Mouse (Mus musculus) regulatory T cell (primary cell): Measurements from ENCODE around the gene Grik4.

Experiments used
- in situ Hi-C: fragments of 300-600 bp; cut with MboI, MseI; formaldehyde crosslinking; loops from one replicate; pipeline ENCODE4 v1.15.1; 2025; ENCODE audit warnings: high pct_unique_total_duplicates

Gene Grik4

DNA sequence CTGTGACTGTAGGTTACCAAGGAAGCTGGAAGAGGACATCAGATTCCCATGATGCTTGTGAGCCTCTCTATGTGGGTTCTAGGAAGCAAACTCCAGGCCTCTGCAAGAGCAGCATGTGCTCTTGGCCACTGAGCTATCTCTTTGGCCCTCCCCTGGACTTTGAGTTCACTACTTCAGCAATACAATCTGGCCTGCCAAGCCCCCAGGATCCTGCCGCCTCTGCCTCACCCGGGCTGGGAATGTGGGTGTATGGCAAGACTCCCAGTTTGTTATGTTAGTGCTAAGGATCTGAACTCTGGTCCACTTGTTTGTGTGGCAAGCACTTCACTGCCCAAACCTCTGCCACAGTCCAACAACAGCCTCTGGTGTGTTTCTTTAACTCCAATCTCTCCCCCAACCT, 193.1 kb downstream of the Grik4 start:
- in situ Hi-C loops = no loop called here

DNA sequence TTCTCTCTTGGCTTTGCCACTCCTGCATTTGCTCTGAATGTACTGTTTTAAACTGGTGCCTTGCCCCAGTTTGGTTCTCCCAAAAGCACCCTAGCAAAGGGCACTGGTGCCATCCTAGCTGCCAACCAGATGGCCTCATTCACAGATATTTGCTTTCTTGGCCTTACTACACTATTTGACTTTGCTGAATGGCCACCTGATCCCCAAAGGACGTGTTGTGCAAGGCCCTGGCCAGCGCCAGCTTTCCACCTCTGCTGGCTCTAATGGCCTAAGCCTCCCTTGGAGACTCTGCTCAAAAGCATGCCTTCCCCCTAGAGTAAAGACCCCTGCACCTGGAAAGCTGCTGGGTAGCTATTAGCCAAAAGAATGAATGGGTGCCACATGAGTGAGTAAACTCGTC, 194.1 kb downstream of the Grik4 start:
- in situ Hi-C loops = no loop called here

DNA sequence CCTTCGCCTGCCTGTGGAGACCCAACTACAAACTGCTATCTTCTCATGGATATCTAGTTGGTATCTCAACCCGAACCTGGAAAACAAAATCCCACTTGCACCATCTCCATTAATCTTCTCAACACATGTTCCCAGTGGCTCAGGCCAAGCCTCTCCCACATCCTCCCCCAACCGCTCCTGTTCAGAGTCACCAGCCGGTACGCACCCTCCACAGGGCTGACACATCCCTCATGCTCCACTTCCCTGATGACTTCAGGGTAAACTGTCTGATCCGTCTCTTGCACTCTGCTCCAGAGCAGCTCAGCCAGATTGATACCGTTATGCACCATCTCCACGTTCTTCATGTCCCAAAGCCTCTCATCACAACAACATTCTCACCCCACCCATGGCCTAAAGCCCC, 198.3 kb downstream of the Grik4 start:
- in situ Hi-C loops = no loop called here

DNA sequence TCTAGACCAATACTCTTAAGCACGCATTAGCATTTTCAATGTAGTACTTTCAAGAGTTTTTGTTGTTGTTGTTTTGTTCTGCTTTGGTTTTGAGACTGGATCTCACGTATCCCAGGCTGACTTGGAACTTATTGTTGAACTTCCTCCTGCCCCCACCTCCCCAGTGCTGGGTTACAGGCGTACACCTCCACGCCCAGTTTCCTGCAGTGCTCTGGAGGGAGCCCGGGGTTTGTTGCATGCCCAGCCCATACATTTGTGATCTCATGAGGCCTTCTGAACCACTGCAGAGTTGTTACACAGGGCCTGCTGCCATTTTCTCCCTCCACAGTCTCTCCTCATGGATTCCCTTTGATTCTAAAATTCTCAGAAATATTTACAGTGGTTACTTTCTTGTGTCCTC, 201.9 kb downstream of the Grik4 start:
- in situ Hi-C loops = no loop called here

DNA sequence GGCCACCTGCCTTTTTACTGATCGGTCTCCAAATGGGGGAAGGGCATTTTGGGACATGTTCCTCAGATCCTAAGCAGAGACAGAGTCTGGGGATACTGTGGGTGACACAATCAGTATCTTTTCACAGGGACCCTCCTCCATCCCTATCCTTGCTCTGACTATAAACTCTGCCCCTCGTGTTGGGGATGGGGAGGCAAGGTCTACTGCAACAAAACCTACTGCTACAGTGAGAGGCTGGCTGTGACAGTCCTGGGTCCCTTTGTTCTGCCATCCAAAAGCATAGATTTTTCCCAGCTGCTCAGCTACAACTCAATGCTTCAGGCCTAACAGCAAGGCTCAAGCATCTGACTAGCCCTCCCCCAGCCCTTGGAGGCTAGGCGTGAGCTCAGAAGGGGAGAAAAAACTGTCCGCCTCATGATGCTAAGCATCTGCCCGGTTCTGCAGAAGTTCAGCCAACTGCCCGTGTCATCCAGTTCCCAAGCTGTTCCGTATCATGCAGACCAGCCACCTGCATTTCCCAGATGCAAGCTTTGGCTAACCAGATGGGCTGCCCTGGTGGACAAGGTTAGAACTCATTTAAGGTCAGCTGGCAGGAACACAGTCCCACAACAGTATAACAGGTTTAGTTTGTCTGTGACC, 207.5 kb downstream of the Grik4 start:
- in situ Hi-C loops = no loop called here

DNA sequence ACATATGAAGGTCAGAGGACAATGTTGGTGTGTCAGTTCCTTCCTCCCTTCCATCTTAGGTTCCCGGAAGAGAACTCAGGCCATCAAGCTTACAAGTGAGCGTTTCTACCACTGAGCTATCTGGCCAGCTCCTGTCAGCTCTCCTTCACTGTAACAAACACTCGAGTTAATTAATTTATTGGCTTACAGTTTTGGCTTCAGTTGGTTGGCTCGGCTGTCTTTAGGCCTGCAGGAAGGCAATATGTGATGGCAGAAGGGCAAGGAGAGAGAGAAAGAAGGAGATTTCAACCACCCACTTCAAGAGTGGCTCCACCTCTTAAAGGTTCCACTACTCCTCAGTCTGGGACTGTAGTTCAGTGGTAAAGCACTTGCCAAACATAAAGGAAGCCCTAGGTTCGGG, 209.2 kb downstream of the Grik4 start:
- in situ Hi-C loops = no loop called here

DNA sequence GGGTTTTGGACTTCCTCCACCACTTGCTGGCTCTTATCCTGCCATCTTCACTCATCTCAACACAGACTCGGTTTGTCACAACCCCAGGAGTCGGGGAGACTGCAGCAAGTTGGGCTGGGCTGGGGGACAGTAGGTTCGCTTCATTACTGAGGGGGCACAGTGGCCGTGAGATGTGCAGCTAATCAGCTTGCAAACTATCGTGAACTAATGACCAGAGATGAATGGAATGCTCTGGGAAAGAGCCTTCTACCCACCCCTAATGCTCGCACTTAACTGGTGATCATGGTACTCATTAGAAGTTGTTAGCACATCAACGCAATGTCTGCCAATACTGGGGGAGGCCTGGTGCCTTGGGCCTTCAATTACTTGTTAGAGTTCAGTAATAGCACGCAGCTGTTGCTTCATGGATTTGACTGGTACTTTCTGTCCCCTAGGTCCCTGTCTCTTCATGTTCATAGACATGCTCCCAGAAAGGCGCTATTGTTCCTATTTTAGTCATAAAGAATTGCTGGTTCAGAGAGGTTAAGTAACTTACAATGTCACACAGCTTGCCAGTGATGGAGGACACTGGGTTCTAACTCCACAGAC, 211.5 kb downstream of the Grik4 start:
- in situ Hi-C loops = no loop called here

DNA sequence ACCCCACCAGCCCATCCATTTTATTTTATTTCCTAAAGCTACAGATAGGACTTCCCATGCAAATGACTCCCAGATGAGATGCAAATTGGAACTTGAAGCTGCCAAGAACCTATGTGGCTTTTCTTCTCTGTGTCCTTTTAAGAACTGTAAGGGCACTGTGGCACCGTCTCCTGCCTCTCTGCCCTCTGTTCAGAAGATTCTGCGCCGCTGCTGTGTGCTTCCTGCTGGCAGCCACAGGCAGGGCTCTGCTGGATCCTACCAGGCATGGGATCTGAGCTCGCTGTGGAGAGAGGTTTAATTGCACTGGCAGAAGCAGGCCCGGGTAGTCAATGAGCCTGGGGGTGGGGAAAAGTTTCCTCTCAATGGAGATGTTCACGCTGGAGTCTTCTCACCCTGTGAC, 215.8 kb downstream of the Grik4 start:
- in situ Hi-C loops = no loop called here

DNA sequence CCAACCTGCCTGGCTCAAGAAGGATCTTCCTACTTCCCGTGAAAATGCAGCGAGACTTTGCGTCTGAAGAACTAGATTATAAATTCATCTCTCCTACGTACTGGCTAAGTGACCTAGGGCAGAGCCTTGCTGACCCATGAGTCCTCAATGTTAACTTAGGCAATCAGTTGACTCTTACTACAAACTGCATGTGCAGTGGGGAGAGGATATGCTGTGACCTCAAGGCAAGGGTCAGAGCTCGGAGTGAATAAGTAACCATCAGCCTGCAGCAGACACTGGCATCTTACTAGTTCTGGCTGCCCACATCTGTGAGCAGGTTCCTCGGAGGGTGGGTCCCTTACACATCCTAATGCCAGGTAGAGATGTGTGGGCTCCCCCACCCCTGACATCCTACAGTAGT, 216.6 kb downstream of the Grik4 start:
- in situ Hi-C loops = no loop called here

DNA sequence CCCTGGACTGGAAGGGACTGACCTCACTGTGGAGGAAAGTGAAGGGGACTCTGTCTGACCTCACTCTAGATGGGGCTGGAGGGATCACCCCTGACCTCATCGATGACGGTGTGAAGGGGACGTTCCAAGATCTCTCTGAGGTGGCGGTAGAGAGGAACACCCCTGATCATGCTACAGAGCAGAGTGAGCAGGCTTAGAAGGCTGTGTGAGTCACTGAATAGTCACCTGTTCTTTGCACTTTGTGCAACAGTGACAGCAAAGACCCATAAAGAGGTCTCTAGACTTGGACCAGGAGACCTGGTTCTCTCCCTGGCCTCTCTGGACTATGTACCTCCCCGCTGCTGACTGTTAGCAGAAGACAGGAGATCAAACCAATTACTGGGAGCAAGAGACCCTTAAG, 217.1 kb downstream of the Grik4 start:
- in situ Hi-C loops = no loop called here

DNA sequence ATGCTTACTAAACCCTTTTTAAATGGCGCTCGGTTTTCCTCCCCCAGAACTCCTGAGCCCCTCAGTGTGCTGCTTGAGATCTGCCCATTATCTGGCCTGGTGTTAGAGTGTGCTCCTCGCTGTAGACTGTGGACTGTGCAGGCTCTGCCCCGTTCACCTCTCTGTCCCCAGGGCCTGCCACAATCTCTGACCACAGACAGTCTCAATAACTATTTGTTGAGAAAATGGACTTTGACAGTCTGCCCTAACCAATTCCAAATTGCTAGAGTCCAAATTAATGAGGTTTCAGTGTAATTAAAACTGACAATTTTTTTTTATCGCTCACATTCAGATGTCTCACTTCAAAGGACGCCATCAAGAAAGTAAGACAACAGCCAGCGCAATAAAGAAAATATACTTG, 220.2 kb downstream of the Grik4 start:
- in situ Hi-C loops = no loop called here

DNA sequence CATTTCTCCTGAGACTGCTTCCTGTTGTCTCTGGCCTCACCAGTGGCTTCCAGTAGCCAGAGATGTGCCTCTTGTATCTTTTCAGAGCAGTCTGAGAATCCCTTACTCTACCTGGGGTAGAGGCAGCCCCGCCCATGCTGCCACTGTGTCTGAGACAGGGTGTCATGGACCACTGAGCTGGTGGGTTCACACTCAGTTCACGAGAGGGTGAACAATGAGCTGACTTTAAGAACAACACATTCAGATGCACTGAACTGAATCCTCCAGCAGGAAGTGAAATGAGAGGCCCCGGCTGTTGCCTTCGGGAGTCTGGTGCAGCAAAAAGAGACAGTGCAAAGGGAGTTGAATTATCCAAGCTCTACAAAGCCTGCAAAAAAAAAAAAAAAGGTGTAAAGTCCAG, 221.8 kb downstream of the Grik4 start:
- in situ Hi-C loops = no loop called here

DNA sequence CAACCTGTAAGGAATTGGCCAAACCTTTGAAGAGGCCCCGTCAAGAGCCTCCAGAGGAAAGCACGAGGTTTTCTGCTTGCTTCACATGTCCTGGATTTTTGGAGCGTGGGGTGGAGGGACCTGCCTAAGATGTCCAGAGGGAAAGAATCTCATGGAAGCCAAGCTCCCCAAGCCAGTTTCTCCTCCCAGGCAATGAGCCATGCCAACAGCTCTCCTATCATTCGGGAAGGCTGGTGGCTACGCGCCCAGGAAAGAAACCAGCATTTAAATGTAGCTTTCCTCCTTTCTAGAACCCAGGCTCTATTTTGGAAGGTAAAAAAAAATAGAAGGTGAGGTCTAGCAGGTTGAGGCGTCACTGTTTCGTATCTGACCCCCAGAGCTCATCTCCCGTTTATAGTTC, 222.6 kb downstream of the Grik4 start:
- in situ Hi-C loops = no loop called here

DNA sequence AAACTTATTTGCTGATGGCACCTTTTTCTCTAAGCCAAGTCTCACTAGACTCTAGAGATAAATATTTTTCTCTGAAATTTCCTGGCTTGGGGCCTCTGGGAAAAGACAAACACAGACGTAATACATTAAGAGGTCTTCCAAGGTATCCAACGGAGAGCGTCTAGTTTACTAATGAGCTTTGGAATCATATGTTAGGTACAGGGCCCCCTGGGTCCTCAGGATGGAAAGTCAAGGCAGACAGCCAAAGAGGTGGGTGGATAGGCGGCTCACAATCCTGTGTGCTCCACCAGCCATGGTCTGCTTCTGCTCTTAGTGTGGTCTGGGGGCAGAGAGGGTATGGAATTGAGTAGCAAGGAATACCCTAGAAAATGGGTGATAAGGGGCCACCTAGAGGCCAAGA, 223.1 kb downstream of the Grik4 start:
- in situ Hi-C loops = no loop called here

DNA sequence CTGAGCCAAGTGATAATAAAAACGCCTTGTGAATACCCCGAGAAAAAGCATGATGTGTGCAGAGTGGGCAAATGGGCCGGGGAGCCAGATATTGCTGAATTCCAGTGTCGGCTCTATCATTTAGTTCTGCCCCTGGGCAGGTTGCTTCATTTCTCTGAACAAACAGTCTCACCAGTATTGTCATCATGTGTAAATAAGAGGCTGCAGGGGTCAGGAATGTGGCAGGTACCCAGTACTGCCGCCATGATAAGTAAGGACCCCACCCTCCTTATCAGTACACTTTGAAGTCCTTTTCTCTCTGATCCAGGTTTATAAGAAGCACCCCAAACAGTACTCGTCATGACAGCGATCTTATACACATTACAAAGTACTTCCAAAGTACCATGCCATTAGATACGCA, 230.4 kb downstream of the Grik4 start:
- in situ Hi-C loops = no loop called here

DNA sequence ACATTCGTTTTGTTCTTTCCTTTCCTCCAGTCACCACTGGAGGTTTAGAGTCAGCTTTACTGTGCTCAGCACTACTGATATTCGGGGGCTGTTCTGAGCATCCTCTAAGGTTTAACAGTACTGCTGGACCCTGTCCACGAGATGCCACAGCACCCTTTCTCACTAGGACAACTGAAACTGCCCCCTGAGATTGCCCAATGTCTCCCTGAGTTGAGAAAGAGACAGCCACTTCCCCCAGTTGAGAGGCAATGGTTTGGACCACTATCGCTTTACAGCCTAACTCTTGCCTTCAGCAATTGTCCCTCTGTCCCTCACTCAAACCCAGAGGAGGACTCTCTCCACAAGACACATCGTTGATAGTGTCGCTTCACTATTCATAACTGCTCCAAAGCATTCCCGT, 238.4 kb downstream of the Grik4 start:
- in situ Hi-C loops = no loop called here

DNA sequence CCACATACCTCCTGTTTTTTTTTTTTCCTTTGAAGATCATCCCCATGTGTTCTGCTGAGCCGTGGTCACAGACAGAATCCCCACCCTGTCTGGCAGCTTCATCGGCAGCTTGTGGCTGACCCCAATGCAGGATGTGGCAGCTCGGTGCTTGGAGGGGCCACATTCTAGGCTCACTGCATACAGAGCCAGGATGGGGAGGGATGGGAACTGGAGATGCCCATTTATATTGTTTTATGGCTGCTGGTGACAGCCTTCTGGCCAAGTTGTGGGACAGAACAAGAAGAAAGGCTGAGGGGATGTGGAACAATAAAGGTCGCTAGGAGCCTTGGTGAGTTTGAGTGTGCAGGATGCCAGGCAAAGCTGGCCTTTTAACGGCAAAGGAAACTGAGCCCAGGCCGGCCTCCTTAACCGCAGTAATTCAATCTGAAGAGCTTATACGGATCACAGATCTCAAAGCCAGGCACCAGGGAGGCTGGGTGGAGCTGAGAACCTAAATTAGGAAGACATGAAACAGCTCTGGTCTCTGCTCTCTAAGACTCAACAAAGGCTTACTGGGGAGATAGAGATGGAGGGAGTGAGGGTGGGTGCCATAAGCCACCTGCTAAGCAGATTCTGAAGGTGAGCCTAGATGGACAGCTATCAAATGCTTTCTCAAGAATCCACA, 241.0 kb downstream of the Grik4 start:
- in situ Hi-C loops = no loop called here

DNA sequence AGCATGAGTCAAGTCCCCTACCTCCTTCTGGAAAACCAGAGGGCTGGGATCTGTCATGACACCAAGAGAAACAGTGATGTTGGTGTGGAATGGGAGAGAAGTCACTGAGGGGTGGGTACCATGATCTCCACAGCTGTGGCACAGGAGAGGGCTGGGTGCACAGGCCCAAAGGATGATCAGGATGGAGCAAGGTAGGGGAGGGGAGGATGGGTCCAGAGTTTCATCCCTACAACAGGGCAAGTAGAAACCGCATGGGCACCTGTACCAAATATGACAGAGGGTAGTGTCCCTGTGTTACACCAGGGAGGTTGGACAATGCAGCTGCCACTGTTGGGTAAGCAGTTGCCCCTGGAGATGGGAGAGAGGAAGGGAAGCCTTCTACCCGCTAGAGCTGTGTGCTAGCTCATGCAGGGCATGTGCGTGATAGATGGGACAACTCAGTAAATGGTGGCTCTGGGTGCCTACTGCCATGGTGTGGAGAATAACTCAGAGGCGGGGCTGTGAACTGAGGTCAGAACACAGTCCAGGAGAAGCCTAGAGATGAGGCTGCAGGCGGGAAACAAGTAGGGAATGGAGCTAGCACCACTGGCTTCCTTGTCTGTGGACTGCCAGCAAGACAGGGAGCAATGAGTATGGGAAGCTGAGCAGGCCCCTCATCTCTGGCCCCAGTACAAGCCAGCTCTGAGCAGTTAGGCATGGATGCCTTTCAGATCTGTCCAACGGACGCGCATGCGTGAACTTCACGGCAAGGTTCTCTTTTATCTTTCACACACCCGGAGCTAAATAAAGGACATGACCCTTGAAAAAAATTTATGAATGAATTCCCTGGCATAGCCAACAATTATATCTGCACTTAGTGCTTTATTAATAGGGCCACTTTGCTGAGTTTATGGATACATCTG, 241.8 kb downstream of the Grik4 start:
- in situ Hi-C loops = no loop called here

DNA sequence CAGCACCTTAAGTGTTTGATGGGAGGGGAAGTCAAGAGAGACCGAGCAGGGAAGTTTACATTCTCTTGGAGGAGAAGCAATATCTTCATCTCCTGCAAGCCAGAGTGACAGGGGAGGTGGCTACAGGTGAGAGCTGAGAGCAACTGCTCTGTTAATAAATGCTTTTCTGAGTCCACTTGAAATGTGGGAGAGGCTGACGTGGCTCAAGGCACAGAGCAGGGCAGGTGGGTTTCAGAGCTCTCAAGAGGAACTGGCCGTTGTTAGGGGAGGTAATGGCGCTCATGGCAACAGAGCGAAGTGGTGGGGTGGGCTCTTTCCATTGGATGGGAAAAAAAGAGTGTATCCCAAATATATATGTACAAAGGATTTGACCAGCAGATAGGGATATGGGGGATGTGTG, 242.6 kb downstream of the Grik4 start:
- in situ Hi-C loops = no loop called here

DNA sequence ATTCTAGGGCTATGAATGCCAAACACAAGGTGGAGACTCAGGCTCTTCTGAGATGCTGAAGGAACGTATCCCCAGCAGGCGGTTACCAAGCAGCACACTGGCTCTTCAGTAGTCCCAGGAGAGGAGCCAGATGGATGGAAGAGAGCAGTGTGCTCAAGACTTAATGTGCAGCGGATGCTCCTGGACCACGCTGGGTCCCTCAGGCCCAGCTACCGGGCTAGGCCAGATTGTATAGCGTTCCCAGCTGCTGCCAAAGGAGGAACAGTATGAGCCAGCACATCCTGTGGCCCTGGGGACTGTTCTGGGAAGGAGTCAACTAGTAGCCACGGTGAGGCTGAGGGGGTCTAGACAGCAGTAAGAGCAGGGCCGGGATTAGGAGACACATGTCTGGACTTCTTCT, 251.3 kb downstream of the Grik4 start:
- in situ Hi-C loops = no loop called here

DNA sequence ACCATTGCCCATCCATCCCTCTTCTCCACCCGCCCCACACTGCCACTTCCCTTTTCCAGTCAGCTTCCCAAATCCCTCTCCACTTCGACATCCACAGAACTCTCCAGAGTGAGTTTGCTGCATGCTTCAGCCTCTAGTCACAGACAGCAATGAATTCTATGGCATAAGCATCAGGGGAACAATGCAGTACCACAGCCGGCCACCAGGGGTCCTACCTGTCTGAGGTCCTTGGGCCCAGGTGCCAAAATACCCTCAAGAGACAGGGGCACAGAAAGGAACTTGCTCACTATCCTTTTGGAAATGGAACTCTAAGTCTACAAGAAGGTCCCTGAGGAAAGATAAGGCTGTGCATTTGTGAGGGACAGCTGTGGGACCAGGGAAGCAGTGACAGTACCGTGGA, 256.1 kb downstream of the Grik4 start:
- in situ Hi-C loops = no loop called here

DNA sequence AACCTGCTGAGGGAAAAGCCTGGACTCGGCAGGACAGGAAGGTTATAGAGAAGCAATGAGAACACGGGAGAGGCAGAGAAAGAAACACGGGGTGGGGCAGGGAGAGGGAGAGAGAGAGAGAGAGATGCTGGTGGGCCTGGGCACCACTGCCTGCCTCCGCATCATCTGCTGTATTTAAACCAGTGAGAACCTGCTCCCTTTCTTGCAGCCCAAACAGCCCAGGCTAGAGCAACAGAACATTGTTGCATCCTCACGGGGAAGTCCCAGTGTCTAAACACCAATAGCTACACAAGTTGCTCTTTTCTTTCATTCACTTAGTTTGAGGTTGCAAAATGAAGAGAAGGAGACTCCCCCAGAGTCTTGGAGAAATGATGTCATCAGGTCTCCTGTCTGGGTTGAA, 258.2 kb downstream of the Grik4 start:
- in situ Hi-C loops = no loop called here
